Mouse (Mus musculus): ENCODE measurements around the gene Tmem59l. TPM values are rescaled to one million over a fixed set of nuclear protein-coding genes. Genes with fewer than 3 reads are reported as not detected.
A peak's percentile ranks its signal among the peaks of the same experiment; 100 is the strongest.

Tmem59l gene
- total RNA-seq, 4 experiments from 2014 or later: 284 to 307 (median 293) TPM

DNA sequence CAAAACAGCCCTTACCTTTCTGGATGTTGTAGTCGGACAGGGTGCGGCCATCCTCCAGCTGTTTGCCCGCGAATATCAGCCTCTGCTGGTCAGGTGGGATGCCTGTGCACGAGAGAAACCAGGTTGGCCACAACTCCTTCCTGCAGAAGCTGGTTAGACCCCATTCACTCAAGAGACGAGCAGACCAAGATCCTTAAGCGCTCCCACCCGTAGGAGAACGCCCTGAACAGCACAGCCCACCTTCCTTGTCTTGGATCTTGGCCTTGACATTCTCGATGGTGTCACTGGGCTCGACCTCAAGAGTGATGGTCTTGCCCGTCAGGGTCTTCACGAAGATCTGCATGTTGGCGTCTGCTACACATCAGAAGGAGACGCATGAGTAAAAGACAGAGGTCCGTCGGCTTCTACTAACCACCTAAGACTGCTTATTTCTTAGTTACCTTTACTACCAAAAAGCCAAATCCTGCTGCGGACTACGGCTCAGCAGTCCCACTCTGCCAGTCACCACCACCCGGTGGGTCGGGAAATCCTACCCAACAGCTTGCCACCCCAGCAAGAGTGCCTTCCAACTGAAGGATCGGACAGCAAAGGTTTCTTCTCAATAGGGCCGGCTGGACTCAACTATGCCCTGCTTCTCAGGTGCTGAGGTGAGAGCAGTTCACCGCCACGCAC, 22.3 kb upstream of the Tmem59l start:
- DNase-seq (ENCODE audit: low spot score in 2 of 2): no peak

DNA sequence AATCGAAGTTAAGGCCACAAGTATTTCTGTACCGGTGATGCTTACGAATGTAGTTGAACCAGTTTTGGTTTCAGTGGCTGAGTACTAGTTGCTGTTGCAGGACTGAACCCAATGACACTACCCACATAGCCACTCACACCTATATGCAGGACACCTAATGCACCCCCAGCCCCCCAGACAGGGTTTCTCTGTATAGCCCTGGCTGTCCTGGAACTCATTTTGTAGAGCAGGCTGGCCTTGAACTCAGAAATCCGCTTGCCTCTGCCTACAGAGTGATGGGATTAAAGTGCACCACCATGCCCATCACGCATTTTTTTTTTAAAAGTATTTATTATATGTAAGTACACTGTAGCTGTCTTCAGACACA, 19.9 kb upstream of the Tmem59l start:
- DNase-seq (ENCODE audit: low spot score in 2 of 2): no peak

DNA sequence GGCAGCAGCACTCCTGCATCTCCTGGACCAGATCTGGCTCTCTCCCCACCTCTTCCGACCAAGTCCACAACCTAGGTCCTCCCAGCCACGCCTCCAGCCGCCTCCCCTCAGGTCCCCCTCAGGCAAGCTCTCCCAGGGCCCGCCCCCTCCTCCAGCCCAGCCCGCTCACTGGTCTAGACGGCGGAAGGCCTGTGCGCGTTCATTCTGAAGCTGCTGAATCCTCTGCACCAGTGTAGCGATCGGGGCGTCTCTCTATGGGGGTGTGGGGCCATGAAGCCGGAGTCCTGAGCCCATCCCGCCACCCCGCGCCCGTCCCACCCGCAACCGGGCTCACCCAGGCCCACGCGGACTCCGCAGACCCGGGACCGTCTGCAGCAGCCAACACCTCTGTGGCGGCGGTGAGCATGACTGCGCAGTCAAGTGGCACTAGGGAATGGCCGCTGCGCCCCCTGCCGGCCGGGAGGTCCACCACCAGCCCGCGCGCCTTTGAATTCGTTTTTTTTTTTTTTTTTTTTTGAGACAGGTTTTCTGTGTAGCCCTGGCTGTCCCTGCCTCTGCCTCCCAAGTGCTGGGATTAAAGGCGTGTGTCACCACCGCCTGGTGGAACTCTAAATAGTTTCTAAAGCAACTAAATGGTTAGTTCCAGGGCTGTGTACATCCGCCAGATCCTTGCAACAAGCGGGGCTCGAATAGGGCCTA, 19.3 kb upstream of the Tmem59l start, which contains the start of gene Rex1bd:
Rex1bd (minus strand) TSS at position 425 of the 699 bp plus-strand sequence.
- peak; percentile 88 to 91 for DNase-seq (ENCODE audit: low spot score in 2 of 2)

DNA sequence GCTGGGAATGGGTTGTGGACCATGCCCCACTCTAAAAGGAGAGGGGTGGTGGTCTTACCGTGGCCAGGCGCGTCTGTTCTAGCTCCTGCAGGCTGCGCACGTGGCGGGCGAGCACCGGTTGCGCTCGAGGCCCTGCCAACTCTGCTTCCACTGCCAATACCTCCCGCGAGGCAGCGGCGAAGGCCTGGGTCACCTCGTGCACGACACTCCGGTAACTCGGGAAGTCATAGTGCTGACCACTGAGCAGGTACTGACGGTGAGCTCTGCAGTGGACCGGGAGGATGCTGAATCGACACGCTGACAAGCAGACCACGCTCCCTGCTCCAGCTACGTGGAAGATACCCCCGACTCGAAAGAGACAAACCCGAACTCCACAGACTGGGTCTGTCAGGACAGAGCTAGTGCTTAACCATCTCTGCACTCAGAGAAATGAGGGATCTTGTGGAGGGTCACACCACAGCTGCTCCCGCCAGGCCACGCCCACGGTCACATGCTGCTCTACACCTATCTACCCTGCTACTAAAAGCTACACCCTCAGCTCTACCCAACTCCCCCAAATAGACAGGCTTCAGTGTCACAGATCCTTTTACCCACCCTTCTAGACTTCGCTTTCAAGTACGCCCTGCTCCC, 18.7 kb upstream of the Tmem59l start:
- DNase-seq (ENCODE audit: low spot score in 2 of 2): no peak

DNA sequence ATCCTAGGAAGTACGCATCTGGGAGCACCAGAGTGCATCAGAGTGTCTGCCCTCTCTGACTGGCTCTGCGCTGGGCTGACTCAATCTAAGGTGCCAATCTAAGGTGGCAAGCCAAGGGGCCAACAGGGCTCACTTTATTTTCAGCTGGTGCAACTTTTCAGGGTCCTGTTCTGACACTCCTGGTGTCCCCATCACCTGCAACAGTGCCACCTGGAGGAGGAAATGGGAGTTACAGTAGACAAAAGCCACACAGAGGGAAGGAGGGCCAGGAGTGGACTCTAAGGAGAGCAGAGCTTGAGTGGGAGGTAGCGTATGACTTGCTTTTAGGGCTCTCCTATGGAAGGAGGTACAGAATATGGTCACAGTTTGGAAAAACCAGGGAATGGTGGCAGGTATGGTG, 17.7 kb upstream of the Tmem59l start:
- peak; percentile 75 to 79 for DNase-seq (ENCODE audit: low spot score in 2 of 2)

DNA sequence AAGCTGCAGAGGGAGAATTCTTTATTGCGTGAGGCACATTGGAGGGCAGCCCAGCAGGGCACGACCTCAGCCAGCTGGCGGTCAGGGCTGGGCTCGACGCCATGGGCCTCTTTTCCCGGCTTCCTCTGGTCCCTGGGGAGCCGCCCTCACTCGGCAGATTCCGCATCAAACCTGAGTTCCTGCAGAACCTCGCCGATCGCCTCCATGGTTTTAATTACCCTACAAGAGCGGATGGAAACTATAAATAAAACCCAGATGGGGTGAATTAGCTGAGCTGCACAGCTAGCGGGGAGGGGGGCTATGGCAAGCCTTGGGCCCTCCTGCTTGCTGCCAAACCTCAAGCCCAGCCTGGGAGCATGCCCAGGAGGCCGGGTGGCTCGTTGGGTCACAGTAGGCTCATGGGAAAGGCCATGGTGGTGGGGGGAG, 17.1 kb upstream of the Tmem59l start:
- peak in 1 of 2 experiments; percentile 65 for DNase-seq (ENCODE audit: low spot score in 2 of 2)

DNA sequence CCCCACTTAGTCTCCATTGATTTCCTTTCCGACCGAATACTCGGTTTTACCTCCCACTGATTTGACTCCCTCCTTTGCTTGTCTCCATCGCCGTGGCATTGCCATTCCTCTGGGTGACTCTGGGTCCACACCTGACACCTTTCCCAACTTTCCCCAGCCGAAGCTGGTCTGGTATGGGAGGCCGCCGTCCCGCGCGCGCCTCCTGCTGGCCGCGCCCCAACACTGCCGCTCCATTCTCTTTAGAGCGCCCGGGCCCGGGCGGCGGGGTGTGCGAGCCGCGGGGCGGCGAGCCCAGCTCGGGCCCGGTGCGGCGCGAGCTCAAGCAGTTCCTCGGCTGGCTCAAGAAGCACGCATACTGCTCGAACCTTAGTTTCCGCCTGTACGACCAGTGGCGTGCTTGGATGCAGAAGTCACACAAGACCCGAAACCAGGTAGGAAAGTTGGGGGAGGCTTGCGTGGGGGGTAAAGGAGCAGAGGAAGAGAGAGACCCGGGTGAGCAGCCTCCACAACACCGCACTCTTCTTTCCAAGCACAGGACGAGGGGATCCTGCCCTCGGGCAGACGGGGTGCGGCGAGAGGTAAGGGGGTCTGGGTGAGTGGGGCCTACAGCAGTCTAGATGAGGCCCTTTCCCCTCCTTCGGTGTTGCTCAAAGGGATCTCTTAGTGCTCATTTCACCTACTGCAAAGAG, 16.0 kb upstream of the Tmem59l start:
- no peak for DNase-seq (ENCODE audit: low spot score in 2 of 2)

DNA sequence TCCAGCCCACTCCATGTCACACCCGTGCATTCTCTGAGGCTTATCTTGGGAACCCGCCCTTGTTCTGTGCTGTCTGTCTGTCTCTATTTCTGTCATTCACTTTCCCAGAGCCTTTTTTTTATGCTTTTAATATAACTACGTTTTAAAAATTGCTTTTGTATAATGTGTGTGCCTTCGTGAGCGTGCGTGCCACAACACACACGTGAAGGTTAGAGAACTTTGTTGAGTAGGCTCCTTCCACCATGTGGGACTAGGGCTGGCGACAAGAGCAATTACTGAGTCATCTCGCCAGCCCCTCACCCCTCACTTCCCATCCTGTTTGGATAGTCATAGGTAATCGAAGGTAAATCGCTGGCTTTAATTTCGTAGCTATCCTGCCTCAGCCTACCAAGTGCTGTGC, 15.4 kb upstream of the Tmem59l start:
- no peak for DNase-seq (ENCODE audit: low spot score in 2 of 2)

DNA sequence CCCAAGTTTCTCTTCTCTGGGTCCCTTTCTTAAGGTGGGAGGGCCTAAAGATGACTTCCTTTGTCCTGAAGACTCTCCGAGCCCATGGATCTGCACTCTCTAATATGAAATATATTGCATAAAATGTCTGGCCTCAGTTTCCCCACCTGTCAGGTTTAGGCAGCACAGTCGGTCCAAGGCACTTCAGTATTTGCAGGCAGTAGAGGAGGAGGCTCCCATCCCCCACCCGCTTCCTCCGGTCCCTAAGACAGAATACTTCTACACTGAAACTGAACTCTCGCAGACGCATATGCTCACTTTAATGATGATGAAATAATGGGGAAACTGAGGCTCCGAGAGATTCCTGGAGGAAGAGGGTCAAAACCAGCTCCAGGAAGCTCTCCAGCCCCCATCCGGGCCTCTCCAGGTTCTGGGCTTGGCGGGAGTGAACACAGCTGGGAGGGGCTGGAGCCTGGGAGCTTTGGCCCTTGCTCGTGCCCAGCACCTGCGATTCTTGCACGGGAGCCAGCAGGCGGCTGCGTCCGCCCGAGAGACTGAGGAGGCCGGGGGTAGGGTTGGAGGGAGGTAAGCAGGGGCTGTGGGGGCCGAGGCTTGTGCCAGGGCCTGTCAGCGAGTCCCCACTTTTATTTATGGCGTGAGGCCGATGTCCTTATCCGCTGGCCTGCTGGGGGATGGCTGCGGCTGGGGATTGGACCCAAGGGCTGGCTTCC, 14.8 kb upstream of the Tmem59l start:
- no peak for DNase-seq (ENCODE audit: low spot score in 2 of 2)

DNA sequence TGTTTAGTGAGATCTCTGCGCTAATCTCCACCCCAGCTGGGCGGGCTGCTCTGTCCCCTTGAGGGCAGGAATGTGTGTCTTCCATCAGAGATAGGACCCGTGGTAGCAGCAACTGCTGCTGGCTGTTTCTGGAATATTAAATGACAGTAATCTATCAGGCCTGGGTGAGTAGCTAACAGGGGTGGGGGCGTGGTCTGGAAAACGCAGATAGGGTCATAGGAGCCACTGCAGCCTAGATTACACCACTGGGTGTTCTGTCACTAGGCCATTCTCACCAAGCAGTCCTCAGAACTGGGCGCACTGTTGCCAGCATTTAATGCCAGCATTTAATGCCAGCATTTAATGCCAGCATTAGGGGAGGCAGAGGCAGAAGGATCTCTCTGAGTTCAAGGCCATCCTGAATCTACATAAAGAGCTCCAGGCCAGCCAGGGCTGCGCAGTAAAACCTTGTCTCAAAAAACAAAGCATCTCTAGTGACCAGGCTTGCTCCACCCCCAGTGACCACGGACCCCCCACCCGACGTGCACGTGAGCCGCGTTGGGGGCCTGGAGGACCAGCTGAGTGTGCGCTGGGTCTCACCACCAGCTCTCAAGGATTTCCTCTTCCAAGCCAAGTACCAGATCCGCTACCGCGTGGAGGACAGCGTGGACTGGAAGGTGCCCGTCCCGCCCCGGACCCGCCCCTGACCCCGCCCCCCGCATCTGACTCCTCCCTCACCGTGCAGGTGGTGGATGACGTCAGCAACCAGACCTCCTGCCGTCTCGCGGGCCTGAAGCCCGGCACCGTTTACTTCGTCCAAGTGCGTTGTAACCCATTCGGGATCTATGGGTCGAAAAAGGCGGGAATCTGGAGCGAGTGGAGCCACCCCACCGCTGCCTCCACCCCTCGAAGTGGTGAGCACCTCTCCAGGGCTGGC, 13.5 kb upstream of the Tmem59l start:
- no peak for DNase-seq (ENCODE audit: low spot score in 2 of 2)

DNA sequence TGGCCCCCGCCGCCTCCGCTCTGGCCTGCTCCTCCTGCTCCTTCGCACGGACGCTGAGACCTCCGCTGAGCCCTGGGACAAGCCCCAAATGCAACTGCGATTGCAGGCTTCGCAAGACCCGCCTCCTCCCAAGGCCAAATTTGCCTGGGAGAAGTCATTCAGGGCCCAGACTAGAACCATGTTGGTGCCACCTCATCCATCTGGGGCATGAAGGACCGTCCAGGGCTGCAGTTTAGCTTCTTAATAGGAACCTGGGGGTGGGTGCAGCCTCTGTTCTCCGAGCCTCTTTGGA, 8.6 kb upstream of the Tmem59l start:
- DNase-seq (ENCODE audit: low spot score in 2 of 2): no peak

DNA sequence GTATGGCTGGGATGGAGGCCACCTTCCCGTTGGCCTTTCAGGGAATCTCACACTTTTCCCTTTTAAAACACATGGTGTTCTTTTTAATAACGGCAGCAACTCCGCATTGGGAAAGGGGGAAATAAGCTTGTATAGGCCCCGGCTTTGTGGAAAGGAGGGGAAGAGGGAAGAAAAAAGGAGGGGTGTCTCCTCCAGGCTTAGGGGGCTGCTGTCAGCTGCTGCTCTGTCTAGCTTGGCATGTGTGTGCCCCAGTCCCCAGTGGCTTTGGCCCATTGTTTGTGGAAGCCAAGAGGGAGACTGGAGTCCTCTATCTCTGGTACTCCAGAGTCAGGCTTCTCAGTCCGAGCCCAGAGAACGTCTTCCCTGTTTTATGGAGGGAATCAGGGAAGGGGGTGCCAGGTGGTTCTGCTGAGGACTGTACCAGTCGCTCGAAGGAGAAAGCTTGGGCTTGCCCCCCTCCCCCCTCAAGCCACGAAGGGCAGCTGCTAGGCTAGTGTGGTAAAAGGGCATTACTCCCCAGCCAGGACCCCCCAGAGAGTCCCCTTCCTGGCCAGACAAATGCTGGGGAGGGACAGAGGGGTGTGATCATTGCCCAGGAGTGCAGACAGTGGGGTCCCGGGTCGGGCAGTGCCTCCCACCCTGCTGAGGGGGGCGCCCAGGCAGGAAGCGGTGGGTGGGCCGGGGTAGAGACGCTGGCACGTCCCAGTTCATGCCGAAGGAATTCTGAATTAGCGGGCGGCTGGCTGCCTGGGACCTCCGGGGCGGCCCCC, 8.0 kb upstream of the Tmem59l start:
- no peak for DNase-seq (ENCODE audit: low spot score in 2 of 2)

DNA sequence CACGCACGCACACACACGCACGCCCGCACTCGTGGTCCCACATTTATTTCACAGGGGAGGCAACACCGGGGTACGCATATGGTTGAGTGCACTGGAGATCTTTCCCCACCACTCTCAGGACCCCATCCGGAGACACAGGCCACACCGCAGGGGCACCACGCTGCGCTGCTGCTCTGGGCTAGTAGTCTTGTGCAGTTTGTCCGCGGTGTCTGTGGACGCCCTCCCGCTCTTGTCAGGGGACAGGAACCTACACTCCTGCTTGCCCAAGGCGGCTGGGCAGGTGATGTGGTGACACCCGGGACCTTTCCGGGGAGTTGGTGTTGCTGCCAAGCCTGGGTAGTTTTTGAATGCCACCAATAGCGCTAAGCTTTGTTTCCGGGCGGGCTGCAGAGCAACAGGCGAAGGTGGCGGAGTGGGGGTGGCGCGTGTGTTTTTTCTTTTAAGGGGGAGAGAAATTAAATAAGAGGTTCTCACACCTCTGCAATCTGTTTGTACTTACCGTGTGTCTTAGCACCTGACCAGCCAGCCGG, 7.3 kb upstream of the Tmem59l start:
- DNase-seq (ENCODE audit: low spot score in 2 of 2): no peak

DNA sequence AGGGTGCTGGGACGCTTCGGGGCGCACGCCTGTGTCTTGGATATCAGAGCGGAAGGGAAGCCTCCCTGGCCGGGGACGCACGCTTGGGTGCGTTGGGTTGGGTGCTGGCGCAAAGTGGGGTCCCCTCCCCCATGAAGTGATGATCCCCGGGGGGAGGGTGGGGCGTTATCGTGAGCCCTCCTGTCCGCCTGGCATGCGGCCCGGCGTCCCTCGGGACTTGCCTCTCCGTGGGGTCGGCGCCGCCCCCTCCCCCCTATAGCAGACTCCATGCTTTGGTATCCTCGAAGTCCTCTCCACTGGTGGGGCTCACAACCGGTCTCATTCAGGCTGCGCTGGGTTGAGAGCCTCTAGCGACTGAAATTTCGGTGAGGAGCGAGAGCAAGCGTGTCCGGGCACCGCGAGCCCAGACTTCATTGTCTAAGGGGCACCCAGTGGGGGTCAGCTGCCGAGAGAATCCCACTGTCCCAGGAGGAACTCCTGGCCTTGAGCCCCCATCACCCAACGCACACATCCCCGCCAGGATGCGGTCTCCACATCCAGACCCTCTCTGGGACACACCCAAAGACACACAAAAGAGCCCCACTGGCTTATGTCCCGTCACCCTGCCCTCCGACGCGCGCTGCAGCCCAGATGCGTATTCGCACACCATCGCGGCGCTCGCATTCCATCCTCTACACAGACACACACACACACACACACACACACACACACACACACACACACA, 6.7 kb upstream of the Tmem59l start:
- DNase-seq (ENCODE audit: low spot score in 2 of 2): no peak

DNA sequence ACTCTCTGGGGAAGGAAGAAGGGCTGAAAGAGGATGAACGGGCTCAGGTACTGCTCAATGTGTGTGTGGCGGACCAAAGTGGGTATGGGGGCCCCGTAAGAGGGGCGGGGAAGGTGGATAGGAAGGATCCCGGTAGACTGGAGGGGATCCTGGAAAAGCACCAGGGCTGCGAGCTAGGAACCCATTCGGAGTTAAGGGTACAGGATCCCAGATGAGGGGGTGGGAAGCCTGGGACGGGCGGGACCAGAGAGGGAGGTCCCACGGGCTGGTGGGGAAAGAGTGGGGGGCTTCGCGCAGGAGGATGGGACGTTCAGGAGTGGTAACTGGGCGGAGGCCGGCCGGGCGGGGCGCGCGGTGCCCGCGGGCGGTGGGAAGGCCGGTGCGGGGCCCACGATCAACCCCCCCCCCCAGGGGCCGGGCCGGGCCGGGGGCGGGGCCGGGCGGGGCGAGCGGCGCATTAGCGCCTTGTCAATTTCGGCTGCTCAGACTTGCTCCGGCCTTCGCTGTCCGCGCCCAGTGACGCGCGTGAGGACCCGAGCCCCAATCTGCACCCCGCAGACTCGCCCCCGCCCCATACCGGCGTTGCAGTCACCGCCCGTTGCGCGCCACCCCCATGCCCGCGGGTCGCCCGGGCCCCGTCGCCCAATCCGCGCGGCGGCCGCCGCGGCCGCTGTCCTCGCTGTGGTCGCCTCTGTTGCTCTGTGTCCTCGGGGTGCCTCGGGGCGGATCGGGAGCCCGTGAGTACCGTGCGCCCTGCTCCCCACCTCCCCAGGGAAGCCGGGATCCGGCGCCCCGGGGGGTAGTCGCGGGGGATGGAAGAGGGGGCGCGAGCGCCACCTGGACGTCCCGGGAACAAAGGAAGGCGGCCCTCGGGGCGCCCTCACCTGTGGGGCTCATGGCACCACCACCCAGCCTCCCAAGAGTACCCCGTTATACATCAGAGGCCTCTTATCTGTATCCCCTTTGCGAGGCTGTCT, 5.8 kb upstream of the Tmem59l start, which contains the start of gene Crlf1:
Crlf1 (plus strand) TSS at position 495 of the 977 bp plus-strand sequence.
- DNase-seq (ENCODE audit: low spot score in 2 of 2): no peak

DNA sequence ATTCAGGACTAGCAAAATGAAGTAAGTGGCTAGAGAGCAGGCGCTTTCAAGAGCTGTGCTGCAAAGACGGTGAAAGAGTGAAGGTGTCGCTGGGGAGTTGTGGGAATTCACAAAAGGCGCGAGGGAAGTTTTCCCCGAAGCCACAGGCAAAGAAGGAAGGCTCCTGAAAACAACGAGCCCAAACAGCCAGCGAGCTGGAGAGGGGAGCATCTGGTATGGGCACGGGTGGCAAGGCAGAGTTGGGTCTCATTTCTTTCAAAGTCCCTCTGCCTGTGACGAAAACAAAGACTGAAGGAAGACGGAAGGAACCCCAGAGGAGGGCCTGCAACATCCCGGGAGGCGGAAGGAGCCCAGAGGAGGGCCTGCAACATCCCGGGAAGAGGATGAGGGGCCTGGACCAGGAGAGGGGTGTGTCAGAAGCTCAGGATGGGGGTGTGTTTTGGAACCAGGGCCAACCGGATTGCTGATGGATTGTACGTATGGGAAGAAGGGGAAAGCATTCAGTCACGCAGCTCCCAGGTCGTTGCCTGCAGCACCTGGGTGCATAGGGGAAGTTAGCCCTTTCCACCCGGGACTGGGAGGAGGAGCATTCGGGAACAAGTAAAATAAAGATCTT, 3.8 kb upstream of the Tmem59l start:
- no peak for DNase-seq (ENCODE audit: low spot score in 2 of 2)

Data from layer of hippocampus, adult 8-10 months (tissue).